Mouse (Mus musculus) forebrain, embryonic 10.5 days (tissue): Measurements from ENCODE around the gene Hmgb4. TPM values are rescaled to one million over a fixed set of nuclear protein-coding genes. Genes with fewer than 3 reads are reported as not detected.

Experiments used
- DNase-seq: peaks from one replicate; pipeline ENCODE4 v3.0.0-alpha.2; 2017; ENCODE audit warnings: low spot score; ENCODE audit errors: extremely low spot score
- H3K27ac ChIP-seq: fragments of 300-500 bp; sonication (generic); 2 replicates; pipeline ENCODE4 v1.5.1; 2016; ENCODE audit warnings: mild to moderate bottlenecking
- H3K27me3 ChIP-seq: fragments of 300-500 bp; sonication (generic); 2 replicates; pipeline ENCODE4 v1.6.1; 2016; ENCODE audit warnings: mild to moderate bottlenecking; ENCODE audit not compliant: poor library complexity, severe bottlenecking
- H3K36me3 ChIP-seq: fragments of 300-500 bp; sonication (generic); replicated peaks from 2 replicates; pipeline ENCODE4 v1.6.1; 2016; ENCODE audit warnings: mild to moderate bottlenecking, moderate library complexity
- H3K4me1 ChIP-seq: fragments of 300-500 bp; sonication (generic); 2 replicates; pipeline ENCODE4 v1.6.1; 2016
- H3K4me3 ChIP-seq: fragments of 300-500 bp; sonication (generic); 2 replicates; pipeline ENCODE4 v1.5.1; 2016; ENCODE audit warnings: mild to moderate bottlenecking, moderate library complexity
- H3K9me3 ChIP-seq: fragments of 300-500 bp; sonication (generic); 2 replicates; pipeline ENCODE4 v1.6.1; 2016; ENCODE audit warnings: mild to moderate bottlenecking, moderate library complexity
- WGBS: fragments of 180-500 bp; shearing (Covaris S2); methylation state at CpG from one replicate; pipeline ENCODE4 v1.1.7; 2016; 5-methylcytosine and 5-hydroxymethylcytosine counted together
- polyA plus RNA-seq: library from polyadenylated mRNA; unstranded; fragments of >200 nt; fragmentation: Nextera tagmentation; extraction: Ambion mirVana; gene quantifications from 2 replicates; pipeline ENCODE4 v1.2.1, GENCODE M21; 2016

Hmgb4 gene
- not detected in 2 replicates for polyA plus RNA-seq

- Histone ChIP-seq H3K27me3 (no peaks in the 10 kb centered on the region), H3K4me3 (no peak within 1 kb of the TSS), H3K9me3 (peaks cover 2% of the 10 kb centered on the region; the same call in 1 of the 2 replicates), H3K36me3 (no peaks in the 10 kb centered on the region), H3K27ac (no peak within 1 kb of the TSS), H3K4me1 (0 out of 2 replicates have a peak, but pooled peaks cover 5% of the 10 kb centered on the region)
- no peak for DNase-seq
- 71% methylated on average over 8 of the region's 8 CpGs for WGBS
These were observed at the start of gene Hmgb4 for GRCm38 (mm10) chr4:128260907-128261560. TSS of gene Hmgb4 (minus strand) at chr4:128260957.

- H3K27me3 ChIP-seq = no peaks in the 10 kb centered on the region
- WGBS = 94% methylated on average over 8 of the region's 8 CpGs
- no peaks in the 10 kb centered on the region for H3K4me1 ChIP-seq
- H3K9me3 ChIP-seq = no peaks in the 10 kb centered on the region
- no peak overlapping the region for H3K27ac ChIP-seq
- DNase-seq = no peak
- no peaks in the 10 kb centered on the region for H3K36me3 ChIP-seq
- H3K4me3 ChIP-seq = no peak overlapping the region
These were observed 45.3 kb upstream of the Hmgb4 start for GRCm38 (mm10) chr4:128306011-128306410.

GRCm38 (mm10) chr4:128304049-128304448 is 43.3 kb upstream of the Hmgb4 start:
- no peak for DNase-seq
- no peaks in the 10 kb centered on the region for H3K27me3 ChIP-seq
- no peak overlapping the region for H3K27ac ChIP-seq
- H3K36me3 ChIP-seq = no peaks in the 10 kb centered on the region
- WGBS = 88% methylated on average over 8 of the region's 8 CpGs
- no peaks in the 10 kb centered on the region for H3K9me3 ChIP-seq
- no peak overlapping the region for H3K4me3 ChIP-seq
- H3K4me1 ChIP-seq = no peaks in the 10 kb centered on the region

- Histone ChIP-seq H3K27ac (no peak overlapping the region), H3K4me3 (no peak overlapping the region), H3K9me3 (no peaks in the 10 kb centered on the region), H3K27me3 (no peaks in the 10 kb centered on the region), H3K36me3 (no peaks in the 10 kb centered on the region), H3K4me1 (no peaks in the 10 kb centered on the region)
- 82% methylated on average over 7 of the region's 7 CpGs for WGBS
- DNase-seq = no peak
These were observed 27.3 kb upstream of the Hmgb4 start for GRCm38 (mm10) chr4:128288095-128288494.

DNA sequence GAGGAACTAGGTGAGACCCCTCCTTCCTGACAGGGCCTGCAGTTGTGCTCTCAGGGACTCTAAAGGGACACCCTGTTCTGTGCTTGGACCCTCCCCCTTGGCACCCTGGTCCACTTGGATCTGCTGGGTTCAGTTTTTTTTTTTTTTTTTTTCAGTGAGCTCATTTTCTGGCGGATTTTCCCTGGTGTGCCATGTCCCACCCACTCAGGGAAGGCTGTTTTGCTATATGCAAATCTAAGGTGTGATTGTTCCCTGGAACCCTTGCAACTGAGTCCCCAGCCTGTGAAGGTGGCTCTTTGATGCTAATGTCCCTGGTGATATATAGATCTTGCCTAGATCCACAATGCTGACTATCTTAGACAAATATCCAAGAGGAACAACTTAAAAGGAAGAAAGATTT is 24.3 kb upstream of the Hmgb4 start:
- 87% methylated on average over 1 of the region's 1 CpGs for WGBS
- no peaks in the 10 kb centered on the region for H3K27me3 ChIP-seq
- no peaks in the 10 kb centered on the region for H3K4me1 ChIP-seq
- no peaks in the 10 kb centered on the region for H3K36me3 ChIP-seq
- no peak overlapping the region for H3K4me3 ChIP-seq
- no peaks in the 10 kb centered on the region for H3K9me3 ChIP-seq
- H3K27ac ChIP-seq = no peak overlapping the region
- DNase-seq = no peak

DNA sequence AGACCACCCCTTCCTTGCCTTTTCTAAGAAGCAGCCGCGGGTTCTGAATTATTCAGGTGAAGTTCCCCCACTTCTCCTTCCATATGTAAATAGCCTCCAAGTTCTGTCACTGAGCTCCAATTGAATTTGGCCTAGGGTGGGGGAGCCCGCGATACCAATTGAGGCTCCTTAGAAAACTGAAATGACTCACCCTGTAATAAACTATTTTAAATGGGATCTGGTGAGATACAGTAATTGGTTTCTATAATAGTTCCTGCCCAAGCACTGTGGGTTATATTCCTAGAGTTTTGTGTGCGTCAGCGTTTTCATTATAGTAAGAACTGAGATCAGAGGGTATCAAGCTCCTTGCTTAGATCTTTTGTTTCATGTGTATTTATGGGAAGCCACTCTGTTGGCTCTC is 14.8 kb upstream of the Hmgb4 start:
- H3K27me3 ChIP-seq = no peaks in the 10 kb centered on the region
- no peak overlapping the region for H3K4me3 ChIP-seq
- no peaks in the 10 kb centered on the region for H3K9me3 ChIP-seq
- 81% methylated on average over 6 of the region's 6 CpGs for WGBS
- DNase-seq = no peak
- H3K27ac ChIP-seq = no peak overlapping the region
- no peaks in the 10 kb centered on the region for H3K36me3 ChIP-seq
- no peaks in the 10 kb centered on the region for H3K4me1 ChIP-seq

- 79% methylated on average over 5 of the region's 5 CpGs for WGBS
- H3K27ac ChIP-seq = no peak overlapping the region
- no peak overlapping the region for H3K4me3 ChIP-seq
- DNase-seq = no peak
- no peaks in the 10 kb centered on the region for H3K9me3 ChIP-seq
- H3K36me3 ChIP-seq = no peaks in the 10 kb centered on the region
- H3K27me3 ChIP-seq = no peaks in the 10 kb centered on the region
- no peaks in the 10 kb centered on the region for H3K4me1 ChIP-seq
These were observed 14.4 kb upstream of the Hmgb4 start for GRCm38 (mm10) chr4:128275116-128275515.

GRCm38 (mm10) chr4:128273146-128273545 is 12.4 kb upstream of the Hmgb4 start:
- WGBS = 79% methylated on average over 11 of the region's 11 CpGs

GRCm38 (mm10) chr4:128272501-128272900 is 11.7 kb upstream of the Hmgb4 start:
- Histone ChIP-seq H3K27me3 (no peaks in the 10 kb centered on the region), H3K36me3 (no peaks in the 10 kb centered on the region), H3K4me3 (no peak overlapping the region), H3K9me3 (no peaks in the 10 kb centered on the region), H3K4me1 (no peaks in the 10 kb centered on the region), H3K27ac (no peak overlapping the region)
- 69% methylated on average over 6 of the region's 6 CpGs for WGBS
- no peak for DNase-seq

More at GRCm38 (mm10) chr4:128273146-128273545, 12.4 kb upstream of the Hmgb4 start:
- no peak overlapping the region for H3K4me3 ChIP-seq
- no peak for DNase-seq
- H3K27ac ChIP-seq = no peak overlapping the region
- H3K36me3 ChIP-seq = no peaks in the 10 kb centered on the region
- no peaks in the 10 kb centered on the region for H3K4me1 ChIP-seq
- no peaks in the 10 kb centered on the region for H3K27me3 ChIP-seq
- H3K9me3 ChIP-seq = no peaks in the 10 kb centered on the region

- no peak for DNase-seq
- Histone ChIP-seq H3K4me3 (no peak overlapping the region), H3K9me3 (peaks cover 4% of the 10 kb centered on the region; the same call in 1 of the 2 replicates), H3K36me3 (no peaks in the 10 kb centered on the region), H3K27me3 (no peaks in the 10 kb centered on the region), H3K4me1 (no peaks in the 10 kb centered on the region), H3K27ac (no peak overlapping the region)
- 91% methylated on average over 19 of the region's 19 CpGs for WGBS
These were observed 10.2 kb upstream of the Hmgb4 start for GRCm38 (mm10) chr4:128270931-128271330.

DNA sequence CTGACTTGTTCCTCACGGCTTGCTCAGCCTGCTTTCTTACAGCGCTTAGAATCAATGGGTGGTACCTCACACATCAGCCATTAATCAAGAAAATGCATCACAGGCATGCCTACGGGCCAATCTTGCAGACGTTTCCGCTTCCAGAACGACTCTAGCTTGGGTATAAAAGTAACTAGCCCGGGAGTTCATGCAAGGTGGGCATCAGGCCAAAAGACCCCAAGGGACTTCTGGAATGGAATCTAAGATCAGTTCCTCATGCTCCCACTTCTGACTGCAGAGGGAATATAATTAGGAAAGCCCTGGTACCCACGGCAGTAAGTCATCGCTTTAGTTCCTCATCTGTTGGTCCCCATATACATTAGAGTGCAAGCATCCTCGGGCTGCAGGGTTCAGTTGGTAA is 9.4 kb upstream of the Hmgb4 start:
- H3K36me3 ChIP-seq = no peaks in the 10 kb centered on the region
- H3K4me3 ChIP-seq = no peak overlapping the region
- H3K4me1 ChIP-seq = no peaks in the 10 kb centered on the region
- WGBS = 87% methylated on average over 10 of the region's 10 CpGs
- H3K27me3 ChIP-seq = no peaks in the 10 kb centered on the region
- no peak for DNase-seq
- no peak overlapping the region for H3K27ac ChIP-seq
- peaks cover 5% of the 10 kb centered on the region; the same call in 1 of the 2 replicates for H3K9me3 ChIP-seq

DNA sequence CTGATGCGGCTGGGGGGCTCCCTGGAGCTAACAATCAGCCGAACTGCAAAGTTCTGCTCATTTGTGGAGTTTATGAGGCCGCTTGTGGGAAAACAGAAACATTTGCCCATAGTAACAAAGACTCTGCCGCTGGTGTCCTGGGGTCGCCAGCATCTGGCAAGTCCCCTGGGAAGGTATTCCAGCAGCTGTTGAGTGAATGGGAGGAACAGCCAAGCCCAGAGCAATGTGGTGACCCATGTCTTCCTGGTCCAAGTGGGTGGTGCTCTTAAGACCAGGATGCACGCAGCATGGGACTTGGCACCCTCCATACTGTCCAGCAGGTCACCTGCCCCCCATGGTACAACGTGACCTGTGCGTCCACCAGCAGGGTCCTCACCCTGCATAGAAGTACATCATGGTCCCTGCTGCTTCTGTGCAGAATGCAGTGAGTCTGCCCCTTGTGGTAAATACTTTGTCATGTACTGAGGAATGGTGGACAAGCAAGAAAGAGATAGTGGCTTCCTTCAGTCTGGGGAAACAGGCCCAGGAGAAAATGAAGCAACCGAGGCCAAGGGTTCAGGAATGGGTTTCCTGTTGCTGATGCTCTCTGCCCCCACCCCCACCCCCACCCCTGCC is 8.6 kb upstream of the Hmgb4 start:
- no peaks in the 10 kb centered on the region for H3K27me3 ChIP-seq
- DNase-seq = no peak
- 91% methylated on average over 9 of the region's 9 CpGs for WGBS

DNA sequence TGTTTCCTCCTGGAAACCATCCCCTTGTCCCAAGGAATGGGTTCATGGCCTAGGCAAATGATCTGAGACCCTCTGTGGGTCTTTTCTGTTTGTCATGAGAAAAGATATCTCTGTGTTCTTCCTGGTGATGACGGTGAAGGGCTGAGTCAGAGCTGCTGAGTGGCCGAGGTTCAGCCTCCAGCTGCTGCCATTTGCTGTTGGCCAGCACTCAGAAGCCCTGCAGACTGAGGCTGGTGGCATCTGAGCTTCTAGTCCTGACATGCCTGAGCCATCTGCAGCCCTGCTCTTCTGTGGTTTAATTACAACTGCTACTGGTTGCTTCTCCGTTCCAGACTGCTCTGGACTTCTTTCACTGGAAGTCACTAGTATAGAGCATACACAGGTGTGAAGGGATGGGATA is 4.6 kb upstream of the Hmgb4 start:
- H3K27me3 ChIP-seq = no peaks in the 10 kb centered on the region
- no peaks in the 10 kb centered on the region for H3K36me3 ChIP-seq
- 83% methylated on average over 3 of the region's 3 CpGs for WGBS
- H3K4me1 ChIP-seq = 0 out of 2 replicates have a peak, but pooled peaks cover 5% of the 10 kb centered on the region
- no peak for DNase-seq
- H3K9me3 ChIP-seq = peaks cover 5% of the 10 kb centered on the region; the same call in 1 of the 2 replicates
- H3K27ac ChIP-seq = no peak overlapping the region
- no peak overlapping the region for H3K4me3 ChIP-seq

More for the DNA sequence above, 8.6 kb upstream of the Hmgb4 start:
- no peaks in the 10 kb centered on the region for H3K4me1 ChIP-seq
- H3K27ac ChIP-seq = no peak overlapping the region
- no peak overlapping the region for H3K4me3 ChIP-seq
- H3K9me3 ChIP-seq = peaks cover 5% of the 10 kb centered on the region; the same call in 1 of the 2 replicates
- H3K36me3 ChIP-seq = no peaks in the 10 kb centered on the region
